Mouse (Mus musculus) right cerebral cortex, adult 2 months (tissue): Measurements from ENCODE around the gene Snx4.

ENCODE experiments used
- DNase-seq, 2 experiments: peaks; one replicate each; pipeline ENCODE4 v3.0.0; 2021 to 2022; ENCODE audit warnings: low spot score in 2 of 2

Gene Snx4

GRCm38 (mm10) chr16:33343601-33344000 lies 92.4 kb downstream of the Snx4 start:
- no peak for DNase-seq

- DNase-seq, result peak; percentile 78 to 81
These were observed 93.1 kb downstream of the Snx4 start for GRCm38 (mm10) chr16:33344379-33344778.

- DNase-seq, result peak; percentile 19 to 59
These were observed 93.6 kb downstream of the Snx4 start for GRCm38 (mm10) chr16:33344875-33345274.

- DNase-seq, result no peak
These were observed 95.1 kb downstream of the Snx4 start for GRCm38 (mm10) chr16:33346376-33346775.

GRCm38 (mm10) chr16:33347134-33347533 lies 95.9 kb downstream of the Snx4 start:
- DNase-seq, result no peak
